Mouse (Mus musculus) liver (tissue): ENCODE measurements around the gene Rnf214.
"Not testable (repeated sequence)": the region's sequence is repeated elsewhere in the genome, so short reads cannot be mapped to it uniquely, and the experiment has no call there.

Source experiments
- DNase-seq: peaks from one replicate; pipeline ENCODE4 v3.0.0-alpha.2; 2020; ENCODE audit warnings: mixed read lengths

The Rnf214 gene

GRCm38 (mm10) chr9:45849528-45850408 lies 56.9 kb downstream of the Rnf214 start:
- DNase-seq, result peak; percentile 28

- DNase-seq, result no peak
These were observed 59.7 kb downstream of the Rnf214 start for GRCm38 (mm10) chr9:45846891-45847460.

DNA sequence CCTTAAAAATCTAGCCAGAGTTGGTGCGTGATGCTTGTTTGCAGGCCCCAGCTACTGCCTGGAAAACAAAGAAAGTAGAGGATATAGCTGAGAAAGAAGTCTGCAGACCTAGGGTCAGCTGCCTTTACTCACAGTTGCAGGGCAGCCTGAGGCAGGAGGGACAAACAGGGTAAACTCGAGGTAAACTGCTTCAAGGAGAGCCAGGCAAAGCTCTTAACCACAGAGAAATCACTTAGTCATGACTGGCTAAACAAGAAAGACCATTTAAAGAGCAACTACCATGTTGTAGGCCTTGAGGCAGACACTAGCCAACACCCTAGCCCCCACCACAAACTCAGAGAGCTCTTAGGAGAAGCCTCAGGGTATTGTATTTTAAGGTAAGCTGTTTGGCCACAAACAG lies 60.5 kb downstream of the Rnf214 start:
- not testable (repeated sequence) for DNase-seq

DNA sequence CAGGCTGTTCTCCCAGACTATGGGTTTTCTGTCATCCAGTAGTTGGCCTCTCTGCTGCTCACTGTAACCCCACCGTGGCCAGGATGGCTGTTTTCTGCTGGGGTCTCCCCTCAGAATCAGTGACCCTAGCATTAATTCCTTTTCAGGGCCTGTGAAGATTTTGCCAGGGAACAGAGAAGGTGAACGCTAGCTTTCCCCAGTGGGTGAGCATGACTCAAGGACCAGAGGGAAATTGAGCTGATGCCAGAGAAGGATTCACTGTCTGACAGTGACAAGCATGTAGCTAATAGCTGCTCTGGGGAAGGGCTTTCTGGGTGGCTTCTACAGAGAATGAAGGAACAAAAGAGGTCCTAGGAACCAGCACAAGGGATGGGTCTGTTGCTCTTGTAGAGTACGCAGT lies 61.2 kb downstream of the Rnf214 start:
- no peak for DNase-seq

GRCm38 (mm10) chr9:45843780-45844179 lies 62.9 kb downstream of the Rnf214 start:
- DNase-seq, result no peak

DNA sequence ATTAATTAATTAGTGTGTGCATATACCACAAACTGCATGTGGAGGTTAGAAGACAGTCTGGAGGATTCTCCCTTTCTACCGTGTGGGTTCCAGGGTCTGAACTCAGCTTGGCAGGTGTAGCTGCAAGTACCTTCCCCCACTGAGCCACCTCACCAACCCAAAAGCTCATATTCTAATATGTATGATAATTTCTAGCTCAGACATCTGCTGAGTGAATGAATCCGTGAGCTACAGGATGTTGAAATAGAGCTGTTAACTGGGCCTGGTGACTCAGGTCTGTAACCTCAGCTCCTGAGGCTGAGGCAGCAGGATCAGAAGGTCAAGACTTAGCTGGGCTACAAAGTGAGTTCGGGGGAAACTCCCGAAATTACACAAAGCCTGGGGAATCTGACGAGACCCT lies 63.7 kb downstream of the Rnf214 start:
- no peak for DNase-seq

- DNase-seq, result no peak
These were observed 65.3 kb downstream of the Rnf214 start for GRCm38 (mm10) chr9:45841458-45841857.

DNA sequence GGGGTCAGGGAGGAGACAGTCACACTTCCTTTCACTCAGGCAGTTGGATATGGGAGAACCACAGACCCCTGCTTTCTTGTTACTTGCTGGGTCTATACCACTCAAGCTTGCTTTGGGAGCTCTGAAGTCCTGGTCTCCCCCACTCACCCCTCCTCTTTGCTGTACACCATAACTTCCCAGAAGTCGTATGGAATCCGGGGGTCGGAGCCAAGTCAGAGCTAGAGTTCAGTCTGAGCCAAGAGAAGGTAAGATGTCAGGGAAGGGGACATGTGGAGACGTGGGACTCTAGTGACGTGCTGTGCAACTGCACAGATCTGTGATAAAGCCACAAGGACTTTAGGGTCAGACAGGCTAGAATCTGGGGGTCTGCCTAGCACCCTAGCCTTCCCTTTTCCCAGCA lies 66.4 kb downstream of the Rnf214 start:
- DNase-seq, result no peak

- no peak for DNase-seq
These were observed 66.8 kb downstream of the Rnf214 start for GRCm38 (mm10) chr9:45839982-45840300.

GRCm38 (mm10) chr9:45839139-45839981 lies 67.4 kb downstream of the Rnf214 start:
- DNase-seq, result no peak

DNA sequence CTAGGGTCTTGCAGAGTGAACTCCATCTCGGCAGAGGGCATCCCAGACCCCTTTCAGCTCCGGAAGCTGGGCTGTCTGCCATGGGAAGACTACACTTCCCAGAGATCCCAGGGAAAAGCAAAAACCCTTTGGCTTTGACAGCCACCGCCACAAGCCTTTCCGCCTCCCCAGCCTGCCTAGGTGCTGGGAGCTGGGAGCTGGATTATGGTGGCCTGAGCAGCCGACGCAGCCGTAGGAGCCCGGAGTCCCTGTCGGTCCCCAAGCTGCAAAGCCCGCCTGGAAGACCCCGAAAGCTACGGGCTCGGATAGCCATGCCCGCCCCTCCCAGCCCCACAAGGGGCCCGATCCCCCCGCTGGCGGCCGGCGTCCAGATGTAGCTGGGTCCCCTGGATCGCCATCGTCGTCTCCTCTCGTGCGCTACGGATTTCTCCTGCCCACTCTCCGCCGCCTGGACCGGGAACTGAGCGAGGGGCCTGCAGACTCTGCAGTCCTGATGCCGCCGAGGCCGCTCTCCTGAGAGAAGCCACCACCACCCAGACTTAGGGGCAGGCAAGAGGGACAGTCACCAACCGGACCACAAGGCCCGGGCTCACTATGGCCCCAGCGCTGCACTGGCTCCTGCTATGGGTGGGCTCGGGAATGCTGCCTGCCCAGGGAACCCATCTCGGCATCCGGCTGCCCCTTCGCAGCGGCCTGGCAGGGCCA lies 68.1 kb downstream of the Rnf214 start, which contains the start of gene Bace1:
Bace1 (plus strand) TSS at position 147 of the 705 bp plus-strand sequence.
- peak; percentile 61 for DNase-seq

DNA sequence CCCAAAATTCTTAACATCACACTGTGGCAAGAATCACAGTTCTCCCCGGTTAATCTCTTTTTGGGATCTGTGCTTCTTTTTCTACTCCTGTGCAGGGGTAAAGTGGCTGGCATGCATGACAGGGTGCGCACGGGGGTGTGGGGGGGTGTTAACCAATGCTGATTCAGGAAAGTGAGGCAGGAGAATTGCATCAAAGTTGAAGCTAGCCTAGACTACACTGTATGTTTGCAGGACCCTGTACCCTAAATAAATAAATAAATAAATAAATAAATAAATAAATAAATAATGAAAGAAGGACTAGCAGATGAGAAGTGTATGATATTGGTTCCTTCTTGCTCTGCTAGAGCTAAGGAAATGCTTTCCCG lies 68.7 kb downstream of the Rnf214 start:
- no peak for DNase-seq

- DNase-seq, result no peak
These were observed 73.2 kb downstream of the Rnf214 start for GRCm38 (mm10) chr9:45833461-45833860.

- DNase-seq, result no peak
These were observed 73.8 kb downstream of the Rnf214 start for GRCm38 (mm10) chr9:45832898-45833297.

GRCm38 (mm10) chr9:45829107-45829506 lies 77.6 kb downstream of the Rnf214 start:
- peak; percentile 82 for DNase-seq

DNA sequence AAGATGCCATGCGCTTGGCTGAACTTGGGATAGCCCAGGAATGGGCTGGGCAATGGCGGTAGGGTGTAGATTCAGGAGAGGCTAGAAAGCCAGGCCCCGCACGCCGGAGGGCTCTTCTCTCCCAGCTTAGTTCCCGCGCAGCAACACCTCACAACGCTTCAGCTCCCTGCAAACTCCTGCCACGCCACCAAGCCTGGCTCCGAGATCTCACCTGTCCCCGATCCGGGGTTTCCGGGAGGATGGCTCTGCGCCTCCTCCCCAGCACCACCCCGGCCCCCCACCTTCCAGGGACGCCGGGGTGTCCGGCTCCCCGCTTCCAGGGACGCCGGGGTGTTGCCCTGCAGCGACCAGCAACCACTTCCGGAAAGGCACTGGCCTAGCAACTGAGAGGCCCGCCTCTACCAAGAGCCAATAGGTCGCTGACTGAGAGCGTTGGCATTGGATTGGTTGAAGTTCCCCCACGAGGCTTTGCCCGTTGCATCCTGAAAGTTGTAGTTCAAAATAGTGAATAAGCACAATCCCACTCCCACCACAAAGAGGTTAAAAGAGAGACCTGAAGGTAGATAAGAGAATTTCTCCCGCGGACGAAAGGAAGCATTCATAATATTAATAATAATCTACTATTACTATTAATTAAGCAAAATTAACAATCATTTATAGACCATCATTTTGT lies 78.3 kb downstream of the Rnf214 start, which contains the start of gene Cep164:
Cep164 (minus strand) TSS at position 401 of the 673 bp plus-strand sequence.
- peak; percentile 88 for DNase-seq

GRCm38 (mm10) chr9:45827663-45828290 lies 78.9 kb downstream of the Rnf214 start:
- DNase-seq, result no peak

DNA sequence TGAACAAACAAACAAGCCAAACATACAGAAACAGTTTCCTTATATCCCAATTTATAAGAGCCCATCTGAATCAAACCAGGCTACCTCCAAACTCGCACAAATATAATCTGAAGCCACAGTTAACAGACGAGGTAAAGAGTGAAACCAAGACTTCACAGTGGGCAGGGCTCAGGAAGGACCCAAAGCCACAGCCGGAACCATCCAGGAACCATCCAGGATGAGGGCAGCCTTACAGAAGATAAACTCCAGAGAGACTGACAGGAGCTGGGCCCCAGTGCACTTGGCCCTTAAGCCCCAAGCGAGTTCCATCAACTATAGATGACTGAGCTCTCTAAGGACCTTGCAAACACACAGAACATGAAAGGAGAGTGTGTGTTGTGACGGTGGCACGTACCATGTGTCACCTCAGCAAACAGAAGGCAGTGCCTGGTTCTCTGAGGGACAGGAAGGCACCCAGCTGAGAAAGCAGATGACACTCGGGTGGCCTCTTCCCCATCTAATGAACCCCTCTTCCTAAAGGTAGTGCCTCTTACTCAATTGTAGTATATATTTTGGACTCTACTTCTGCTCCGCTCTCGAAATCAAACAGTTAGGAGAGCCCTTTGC lies 88.2 kb downstream of the Rnf214 start:
- DNase-seq, result no peak

- no peak for DNase-seq
These were observed 91.2 kb downstream of the Rnf214 start for GRCm38 (mm10) chr9:45815525-45815924.

- no peak for DNase-seq
These were observed 91.6 kb downstream of the Rnf214 start for GRCm38 (mm10) chr9:45815113-45815512.
